Mouse (Mus musculus): ENCODE data around the gene Nup155. TPM values are rescaled to one million over a fixed set of nuclear protein-coding genes. Genes with fewer than 3 reads are reported as not detected.

Nup155 gene
- polyA plus RNA-seq, 1 experiment from 2014 or later, result 14.9 TPM

GRCm38 (mm10) chr15:8200317-8200716, 91.2 kb downstream of the Nup155 start:
- Histone ChIP-seq H3K27ac (replicated peaks) (no peak overlapping the region), H3K9me3 (replicated peaks) (no peaks in the 10 kb centered on the region), H3K4me3 (replicated peaks) (no peak overlapping the region), H3K4me1 (no peaks in the 10 kb centered on the region), H3K36me3 (peaks cover 70% of the 10 kb centered on the region), H3K9ac (no peak overlapping the region), H3K27me3 (no peaks in the 10 kb centered on the region), H3K4me2 (replicated peaks) (no peak overlapping the region)
- ATAC-seq (ENCODE audit: insufficient number of reproducible peaks, low FRiP score, low TSS enrichment, low read depth), result no peak

- H3K4me2 ChIP-seq (replicated peaks), result no peak overlapping the region
- WGBS, result 88% methylated on average over 6 of the region's 6 CpGs
- H3K27ac ChIP-seq (replicated peaks), result no peak overlapping the region
- H3K9me3 ChIP-seq (replicated peaks), result no peaks in the 10 kb centered on the region
- ATAC-seq (ENCODE audit: insufficient number of reproducible peaks, low FRiP score, low TSS enrichment, low read depth), result no peak
- H3K36me3 ChIP-seq, result peaks cover 46% of the 10 kb centered on the region
- no peaks in the 10 kb centered on the region for H3K27me3 ChIP-seq
- H3K4me1 ChIP-seq, result no peaks in the 10 kb centered on the region
- no peak overlapping the region for H3K9ac ChIP-seq
- H3K4me3 ChIP-seq (replicated peaks), result no peak overlapping the region
Observed at GRCm38 (mm10) chr15:8208362-8208761, 99.3 kb downstream of the Nup155 start.

Other genes starting within 250 kb of the Nup155 start
- gene Wdr70, start 10.1 kb upstream of the Nup155 start, polyA plus RNA-seq (2015; fragmentation: Nextera tagmentation; extraction: Ambion mirVana), result 55.5 and 57.6 TPM in 2 replicates
- gene Cplane1, start 59.8 kb downstream of the Nup155 start, polyA plus RNA-seq (2015; fragmentation: Nextera tagmentation; extraction: Ambion mirVana), result 9.0 and 9.1 TPM in 2 replicates

Data from embryonic facial prominence, embryonic 15.5 days (tissue).